Mouse (Mus musculus) adrenal gland, adult 18-20 months (tissue): ENCODE results near the gene Mboat2. TPM values are rescaled to one million over a fixed set of nuclear protein-coding genes. Genes with fewer than 3 reads are reported as not detected.

ENCODE experiments used
- DNase-seq, 2 experiments: peaks; one replicate each; pipeline ENCODE4 v3.0.0; 2021 to 2022; ENCODE audit warnings: low spot score in 2 of 2
- total RNA-seq, 2 experiments: library from RNA; stranded (reverse); gene quantifications; 1 replicate in 1 of 2; 2 replicates in 1 of 2; pipeline ENCODE4 v1.2.3; 2021

Gene Mboat2
- total RNA-seq, 2 experiments from 2014 or later: 16.9 to 22.8 TPM

- DNase-seq: no peak
These were observed 28.7 kb downstream of the Mboat2 start for GRCm38 (mm10) chr12:24859357-24859756.

- no peak for DNase-seq
These were observed 29.8 kb downstream of the Mboat2 start for GRCm38 (mm10) chr12:24860436-24860835.

- no peak for DNase-seq
These were observed 33.1 kb downstream of the Mboat2 start for GRCm38 (mm10) chr12:24863762-24864161.

- no peak for DNase-seq
These were observed 36.0 kb downstream of the Mboat2 start for GRCm38 (mm10) chr12:24866645-24867044.

GRCm38 (mm10) chr12:24868694-24869093 lies 38.0 kb downstream of the Mboat2 start:
- no peak for DNase-seq

GRCm38 (mm10) chr12:24869231-24869630 lies 38.6 kb downstream of the Mboat2 start:
- DNase-seq: no peak

GRCm38 (mm10) chr12:24870901-24871300 lies 40.2 kb downstream of the Mboat2 start:
- no peak for DNase-seq

- no peak for DNase-seq
These were observed 41.6 kb downstream of the Mboat2 start for GRCm38 (mm10) chr12:24872264-24872663.

GRCm38 (mm10) chr12:24872689-24873088 lies 42.0 kb downstream of the Mboat2 start:
- DNase-seq: no peak

- DNase-seq: no peak
These were observed 45.2 kb downstream of the Mboat2 start for GRCm38 (mm10) chr12:24875908-24876307.

GRCm38 (mm10) chr12:24877231-24877630 lies 46.6 kb downstream of the Mboat2 start:
- no peak for DNase-seq

- DNase-seq: no peak
These were observed 47.4 kb downstream of the Mboat2 start for GRCm38 (mm10) chr12:24878090-24878489.

- no peak for DNase-seq
These were observed 48.2 kb downstream of the Mboat2 start for GRCm38 (mm10) chr12:24878735-24879362.

- DNase-seq: no peak
These were observed 48.9 kb downstream of the Mboat2 start for GRCm38 (mm10) chr12:24879613-24880029.

GRCm38 (mm10) chr12:24883279-24883678 lies 52.6 kb downstream of the Mboat2 start:
- DNase-seq: no peak

GRCm38 (mm10) chr12:24886800-24887199 lies 56.1 kb downstream of the Mboat2 start:
- no peak for DNase-seq

GRCm38 (mm10) chr12:24889371-24890051 lies 58.8 kb downstream of the Mboat2 start:
- DNase-seq: no peak

GRCm38 (mm10) chr12:24890158-24890557 lies 59.5 kb downstream of the Mboat2 start:
- no peak for DNase-seq

GRCm38 (mm10) chr12:24890684-24891459 lies 60.2 kb downstream of the Mboat2 start:
- DNase-seq: no peak

GRCm38 (mm10) chr12:24892536-24892935 lies 61.9 kb downstream of the Mboat2 start:
- no peak for DNase-seq

GRCm38 (mm10) chr12:24893777-24894468 lies 63.2 kb downstream of the Mboat2 start:
- DNase-seq: peak in 1 of 2 experiments; percentile 15
